In the genomic region with DNA sequence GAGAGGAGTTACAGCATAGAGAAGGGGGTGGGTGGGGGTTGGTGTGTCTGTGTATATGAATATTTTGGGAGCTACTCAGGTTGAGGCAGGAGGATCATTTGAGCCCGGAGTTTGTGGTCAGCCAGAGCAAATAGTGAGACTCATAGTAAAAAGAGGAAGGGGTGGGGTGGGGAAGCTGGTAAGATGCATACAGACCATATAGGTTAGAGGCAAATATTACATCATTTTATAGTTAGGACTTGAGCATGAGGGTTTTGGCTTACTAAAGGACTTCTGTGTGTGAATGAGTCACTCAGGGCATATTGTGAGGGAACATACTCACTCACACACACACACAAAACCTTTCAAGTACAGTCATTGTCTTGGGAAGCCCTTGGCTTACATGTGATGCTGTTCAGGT, we compare ENCODE assay signal across 13 mouse cellular contexts. TPM values are rescaled to one million over a fixed set of nuclear protein-coding genes. Genes with fewer than 3 reads are reported as not detected.
A peak's percentile ranks its signal among the peaks of the same experiment; 100 is the strongest.
DNase-seq lines count a peak whose midpoint lies in the region; ATAC-seq and TF ChIP-seq lines count a peak whose summit lies in the region.
"Had no signal": no experiment of that assay in that cellular context is flagged by ENCODE, and none has a peak within 500 bp of the region (broad histone marks: within the 10 kb centered on the region; RNA-seq: fewer than 3 reads in every experiment).

No protein-coding gene starts in this region.

- H3K4me2 ChIP-seq in neural tube, embryonic 13.5 days, result 0 out of 2 replicates have a peak overlapping the region, but pooled peaks have one; percentile 42
- H3K4me2 ChIP-seq in forebrain, postnatal 0 days (ENCODE audit: low read depth), result no peak overlapping the region
- H3K4me2 ChIP-seq in midbrain, embryonic 12.5 days (replicated peaks), result no peak overlapping the region

- no peak overlapping the region for H3K4me3 ChIP-seq in neural tube, embryonic 13.5 days
- no peak overlapping the region for H3K4me3 ChIP-seq in forebrain, postnatal 0 days (ENCODE audit: low read depth, low read length)
- no peak overlapping the region for H3K4me3 ChIP-seq in midbrain, embryonic 12.5 days
- no peak overlapping the region for H3K4me3 ChIP-seq in kidney, adult 2 months (ENCODE audit: insufficient read depth, low read depth, low read length)

- intact Hi-C loops in left cerebral cortex, postnatal 10 days (cut with DNase I), result no loop called here

- TF ChIP-seq POLR2A in kidney, adult 2 months (IDR thresholded peaks at IDR 0.05; ENCODE audit: low read depth, low read length), result no peak

- 84% methylated on average over 1 of the region's 1 CpGs for WGBS in neural tube, embryonic 13.5 days
- 96% methylated on average over 1 of the region's 1 CpGs for WGBS in forebrain, postnatal 0 days
- 85% methylated on average over 1 of the region's 1 CpGs for WGBS in midbrain, embryonic 12.5 days
- WGBS in kidney, adult 2 months, result 86% methylated on average over 1 of the region's 1 CpGs

- ATAC-seq in neural tube, embryonic 13.5 days (ENCODE audit: low read depth), result no peak
- no peak for ATAC-seq in forebrain, postnatal 0 days
- ATAC-seq in midbrain, embryonic 12.5 days (ENCODE audit: low FRiP score, low read depth), result no peak
- ATAC-seq: intestine, postnatal 0 days had no signal

- no peaks in the 10 kb centered on the region for H3K9me3 ChIP-seq in neural tube, embryonic 13.5 days
- H3K9me3 ChIP-seq in forebrain, postnatal 0 days (ENCODE audit: low read length), result no peaks in the 10 kb centered on the region
- no peaks in the 10 kb centered on the region for H3K9me3 ChIP-seq in midbrain, embryonic 12.5 days

- no peak for TF ChIP-seq CTCF in forebrain, postnatal 0 days (IDR thresholded peaks at IDR 0.05; ENCODE audit: low read depth)
- TF ChIP-seq CTCF in kidney, adult 2 months (conservative IDR thresholded peaks at IDR 0.05; ENCODE audit: insufficient read depth, insufficient read length, low read depth, low read length), result no peak

- H3K27ac ChIP-seq in neural tube, embryonic 13.5 days (replicated peaks), result peak overlapping the region; percentile 86
- H3K27ac ChIP-seq in forebrain, postnatal 0 days (ENCODE audit: low read depth, low read length), result peak overlapping the region; percentile 100
- peak overlapping the region; percentile 83 for H3K27ac ChIP-seq in midbrain, embryonic 12.5 days (replicated peaks)
- H3K27ac ChIP-seq in kidney, adult 2 months (ENCODE audit: insufficient read depth, low read depth, low read length), result no peak overlapping the region

- DNase-seq in neural tube, embryonic 10.5 days (ENCODE audit: extremely low spot score, low spot score), result no peak
- no peak for DNase-seq in forebrain, postnatal 0 days
- no peak for DNase-seq in left cerebral cortex, postnatal 10 days (ENCODE audit: extremely low spot score in 1 of 2, low spot score in 2 of 2)
- no peak for DNase-seq in kidney, adult 2 months
- no peak for DNase-seq in adipocyte (ENCODE audit: low spot score)
- DNase-seq: cerebellum, postnatal 36 days; gastrocnemius, postnatal 10 days; left cerebral cortex, postnatal 4 days; lung, postnatal 14 days; thymus, postnatal 4 days had no signal

- H3K9ac ChIP-seq in neural tube, embryonic 13.5 days, result no peak overlapping the region
- no peak overlapping the region for H3K9ac ChIP-seq in forebrain, postnatal 0 days
- no peak overlapping the region for H3K9ac ChIP-seq in midbrain, embryonic 12.5 days (replicated peaks)

- no peaks in the 10 kb centered on the region for H3K36me3 ChIP-seq in neural tube, embryonic 13.5 days
- H3K36me3 ChIP-seq in forebrain, postnatal 0 days (ENCODE audit: insufficient read depth), result no peaks in the 10 kb centered on the region
- H3K36me3 ChIP-seq in midbrain, embryonic 12.5 days, result 0 out of 2 replicates have a peak, but pooled peaks cover 3% of the 10 kb centered on the region
- no peaks in the 10 kb centered on the region for H3K36me3 ChIP-seq in kidney, adult 2 months (ENCODE audit: control insufficient read depth, insufficient read depth, low read length)

- peaks cover 30% of the 10 kb centered on the region for H3K4me1 ChIP-seq in neural tube, embryonic 13.5 days (replicated peaks)
- peaks cover 13% of the 10 kb centered on the region for H3K4me1 ChIP-seq in forebrain, postnatal 0 days (ENCODE audit: insufficient read depth)
- peaks cover 24% of the 10 kb centered on the region for H3K4me1 ChIP-seq in midbrain, embryonic 12.5 days
- no peaks in the 10 kb centered on the region for H3K4me1 ChIP-seq in kidney, adult 2 months (ENCODE audit: control insufficient read depth, insufficient read depth, low read length)

- no peaks in the 10 kb centered on the region for H3K27me3 ChIP-seq in neural tube, embryonic 13.5 days
- no peaks in the 10 kb centered on the region for H3K27me3 ChIP-seq in forebrain, postnatal 0 days (ENCODE audit: insufficient read depth, low read length)
- no peaks in the 10 kb centered on the region for H3K27me3 ChIP-seq in midbrain, embryonic 12.5 days
- H3K27me3 ChIP-seq in kidney, adult 2 months (replicated peaks; ENCODE audit: control insufficient read depth, insufficient read depth, low read length), result no peaks in the 10 kb centered on the region

RNA-seq across cellular contexts. Expression of gene Usp22, which starts 1.5 kb away (rescaled TPM):
- 362 and 373 TPM in 2 replicates for polyA plus RNA-seq in neural tube, embryonic 13.5 days (2015; fragmentation: Nextera tagmentation; extraction: Ambion mirVana)
- total RNA-seq in forebrain, postnatal 0 days (2014; rRNA removed), result 545 and 656 TPM in 2 replicates
- 345 and 405 TPM in 2 replicates for polyA plus RNA-seq in forebrain, postnatal 0 days (2015; fragmentation: Nextera tagmentation; extraction: Ambion mirVana)
- polyA plus RNA-seq in midbrain, embryonic 12.5 days (2016; fragmentation: Nextera tagmentation; extraction: Ambion mirVana), result 338 and 345 TPM in 2 replicates
- 100 to 1,000 TPM; 428 to 446 TPM for total RNA-seq in left cerebral cortex, postnatal 10 days (2021)
- 29.2 and 31.1 TPM in 2 replicates for polyA plus RNA-seq in kidney, adult 2 months (2012; rRNA removed)

RNA-seq across cellular contexts. Expression of gene Aldh3a1, which starts 31.0 kb away (rescaled TPM):
- polyA plus RNA-seq in neural tube, embryonic 13.5 days (2015; fragmentation: Nextera tagmentation; extraction: Ambion mirVana), result not detected in 2 replicates
- total RNA-seq in forebrain, postnatal 0 days (2014; rRNA removed), result 0.62 TPM in 1 of 2 replicates, not detected in the other
- 0.89 and 1.2 TPM in 2 replicates for polyA plus RNA-seq in forebrain, postnatal 0 days (2015; fragmentation: Nextera tagmentation; extraction: Ambion mirVana)
- polyA plus RNA-seq in midbrain, embryonic 12.5 days (2016; fragmentation: Nextera tagmentation; extraction: Ambion mirVana), result not detected in 2 replicates
- total RNA-seq in left cerebral cortex, postnatal 10 days (2021), result 1 to 10 TPM; 1.3 to 1.5 TPM
- polyA plus RNA-seq in kidney, adult 2 months (2012; rRNA removed), result 1.1 and 1.3 TPM in 2 replicates

RNA-seq across cellular contexts. Expression of gene Tnfrsf13b, which starts 49.8 kb away (rescaled TPM):
- polyA plus RNA-seq in neural tube, embryonic 13.5 days (2015; fragmentation: Nextera tagmentation; extraction: Ambion mirVana), result 1.5 and 1.8 TPM in 2 replicates
- total RNA-seq in forebrain, postnatal 0 days (2014; rRNA removed), result 1.1 and 4.2 TPM in 2 replicates
- 0.83 and 1.4 TPM in 2 replicates for polyA plus RNA-seq in forebrain, postnatal 0 days (2015; fragmentation: Nextera tagmentation; extraction: Ambion mirVana)
- 0.68 and 1.6 TPM in 2 replicates for polyA plus RNA-seq in midbrain, embryonic 12.5 days (2016; fragmentation: Nextera tagmentation; extraction: Ambion mirVana)
- 1 to 10 TPM; 2.1 to 2.5 TPM for total RNA-seq in left cerebral cortex, postnatal 10 days (2021)
- polyA plus RNA-seq in kidney, adult 2 months (2012; rRNA removed), result 1.5 and 7.4 TPM in 2 replicates

Comparison
In these comparisons a context has a peak if more than half of its experiments do, and no peak if none do; other contexts are left out.
1. RNA of gene Usp22, which starts 1.5 kb away (polyA plus RNA-seq): 345 to 405 TPM in forebrain, postnatal 0 days, 362 to 373 TPM in neural tube, embryonic 13.5 days and 338 to 345 TPM in midbrain, embryonic 12.5 days; 29.2 to 31.1 TPM in kidney, adult 2 months; every median in the first group is over 10 times any median in the second.